ENCODE assay signal across 11 mouse cellular contexts in the genomic region with DNA sequence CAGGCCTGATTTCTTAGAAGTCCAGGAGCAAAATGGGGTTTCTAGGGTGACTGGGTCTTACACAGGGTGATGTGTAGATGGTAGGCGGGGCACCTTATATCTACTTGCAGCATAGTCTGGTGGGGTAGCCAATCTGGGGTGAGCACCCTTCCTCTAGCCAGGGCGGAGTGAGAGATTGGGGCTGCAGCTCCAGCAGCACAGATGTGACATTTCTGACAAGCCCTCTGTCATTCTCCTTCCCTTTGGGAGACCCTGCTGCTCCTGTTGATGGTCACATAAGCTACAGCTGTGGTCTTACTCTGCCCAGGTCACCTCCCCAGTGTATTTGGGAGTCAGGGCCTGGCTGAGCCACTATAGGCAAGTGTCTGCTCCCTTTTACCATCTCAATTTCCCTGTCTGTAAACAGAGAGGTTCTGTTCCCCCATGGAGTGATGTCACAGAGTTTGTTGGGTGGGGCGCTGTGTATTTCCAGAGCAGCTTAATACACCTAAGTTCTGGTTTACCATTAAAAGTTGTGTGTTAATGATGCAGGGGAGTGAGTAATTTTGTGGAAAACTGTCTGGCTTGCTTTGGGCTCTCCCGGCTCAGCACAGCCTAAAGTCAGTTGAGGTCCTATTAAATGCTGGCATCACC. TPM values are rescaled to one million over a fixed set of nuclear protein-coding genes. Genes with fewer than 3 reads are reported as not detected.
DNase-seq lines count a peak whose midpoint lies in the region; ATAC-seq lines count a peak whose summit lies in the region.
"Had no signal": no experiment of that assay in that cellular context is flagged by ENCODE, and none has a peak within 500 bp of the region (broad histone marks: within the 10 kb centered on the region; RNA-seq: fewer than 3 reads in every experiment).

No protein-coding gene starts in this region.

- WGBS in forebrain, embryonic 10.5 days: 92% methylated on average over 4 of the region's 4 CpGs
- WGBS in forebrain, embryonic 14.5 days: 95% methylated on average over 4 of the region's 4 CpGs
- WGBS in limb, embryonic 12.5 days: 86% methylated on average over 4 of the region's 4 CpGs
- 83% methylated on average over 4 of the region's 4 CpGs for WGBS in limb, embryonic 10.5 days
- 51% methylated on average over 4 of the region's 4 CpGs for WGBS in liver, embryonic 16.5 days (ENCODE audit: insufficient replicate concordance)
- 83% methylated on average over 4 of the region's 4 CpGs for WGBS in stomach, embryonic 15.5 days

- H3K9ac ChIP-seq in forebrain, embryonic 14.5 days (ENCODE audit: low read length): no peak overlapping the region
- H3K9ac ChIP-seq in limb, embryonic 12.5 days (replicated peaks): no peak overlapping the region
- peak overlapping the region; percentile 67 for H3K9ac ChIP-seq in liver, embryonic 16.5 days (ENCODE audit: low read depth, low read length)
- H3K9ac ChIP-seq in stomach, embryonic 15.5 days: no peak overlapping the region
- H3K9ac ChIP-seq: embryonic facial prominence, embryonic 12.5 days; neural tube, embryonic 13.5 days had no signal

- H3K27me3 ChIP-seq in forebrain, embryonic 10.5 days (ENCODE audit: poor library complexity, severe bottlenecking): peaks cover 15% of the 10 kb centered on the region
- H3K27me3 ChIP-seq in forebrain, embryonic 14.5 days (replicated peaks; ENCODE audit: control insufficient read depth, insufficient read depth, low read length): no peaks in the 10 kb centered on the region
- no peaks in the 10 kb centered on the region for H3K27me3 ChIP-seq in limb, embryonic 12.5 days
- peaks cover 9% of the 10 kb centered on the region; the same call in 1 of the 2 replicates for H3K27me3 ChIP-seq in limb, embryonic 10.5 days (ENCODE audit: low read depth, poor library complexity, severe bottlenecking)
- H3K27me3 ChIP-seq in liver, embryonic 16.5 days (ENCODE audit: control insufficient read depth, insufficient read depth, low read depth, low read length): no peaks in the 10 kb centered on the region
- H3K27me3 ChIP-seq in stomach, embryonic 15.5 days (replicated peaks): no peaks in the 10 kb centered on the region
- H3K27me3 ChIP-seq: embryonic facial prominence, embryonic 12.5 days; neural tube, embryonic 13.5 days had no signal

- no peaks in the 10 kb centered on the region for H3K36me3 ChIP-seq in forebrain, embryonic 10.5 days (replicated peaks)
- H3K36me3 ChIP-seq in forebrain, embryonic 14.5 days (ENCODE audit: control insufficient read depth, insufficient read depth, low read length): no peaks in the 10 kb centered on the region
- H3K36me3 ChIP-seq in limb, embryonic 12.5 days: no peaks in the 10 kb centered on the region
- H3K36me3 ChIP-seq in limb, embryonic 10.5 days: no peaks in the 10 kb centered on the region
- no peaks in the 10 kb centered on the region for H3K36me3 ChIP-seq in liver, embryonic 16.5 days (ENCODE audit: control insufficient read depth, insufficient read depth)
- H3K36me3 ChIP-seq in stomach, embryonic 15.5 days: no peaks in the 10 kb centered on the region
- H3K36me3 ChIP-seq: embryonic facial prominence, embryonic 12.5 days; midbrain, embryonic 10.5 days; neural tube, embryonic 13.5 days had no signal

- 0 out of 2 replicates have a peak overlapping the region, but pooled peaks have one; percentile 20 for H3K27ac ChIP-seq in forebrain, embryonic 10.5 days
- H3K27ac ChIP-seq in forebrain, embryonic 14.5 days (ENCODE audit: low read depth, low read length): no peak overlapping the region
- 0 out of 2 replicates have a peak overlapping the region, but pooled peaks have one; percentile 45 for H3K27ac ChIP-seq in limb, embryonic 12.5 days
- H3K27ac ChIP-seq in limb, embryonic 10.5 days: no peak overlapping the region; the same call in 1 of the 2 replicates
- peak overlapping the region; percentile 99 for H3K27ac ChIP-seq in liver, embryonic 16.5 days (ENCODE audit: low read length)
- H3K27ac ChIP-seq in stomach, embryonic 15.5 days: 0 out of 2 replicates have a peak overlapping the region, but pooled peaks have one; percentile 13
- H3K27ac ChIP-seq: embryonic facial prominence, embryonic 12.5 days; midbrain, embryonic 10.5 days; neural tube, embryonic 13.5 days had no signal

- H3K4me3 ChIP-seq in forebrain, embryonic 10.5 days: no peak overlapping the region
- H3K4me3 ChIP-seq in forebrain, embryonic 14.5 days (ENCODE audit: low read depth, low read length): no peak overlapping the region
- H3K4me3 ChIP-seq in limb, embryonic 12.5 days (replicated peaks): no peak overlapping the region
- H3K4me3 ChIP-seq in limb, embryonic 10.5 days: no peak overlapping the region
- peak overlapping the region; percentile 51 for H3K4me3 ChIP-seq in liver, embryonic 16.5 days (ENCODE audit: low read depth, low read length)
- H3K4me3 ChIP-seq in stomach, embryonic 15.5 days (replicated peaks): no peak overlapping the region
- H3K4me3 ChIP-seq: embryonic facial prominence, embryonic 12.5 days; midbrain, embryonic 10.5 days; neural tube, embryonic 13.5 days had no signal

- no peak for DNase-seq in forebrain, embryonic 10.5 days (ENCODE audit: extremely low spot score, low spot score)
- DNase-seq in forebrain, embryonic 14.5 days (ENCODE audit: low spot score): no peak
- no peak for DNase-seq in limb, embryonic 10.5 days (ENCODE audit: low spot score)
- no peak for DNase-seq in gastrocnemius, postnatal 4 days (ENCODE audit: low spot score in 2 of 2)
- DNase-seq in frontal cortex, postnatal 36 days (ENCODE audit: low spot score in 2 of 2): no peak

- no peak overlapping the region for H3K4me2 ChIP-seq in forebrain, embryonic 14.5 days (ENCODE audit: low read length)
- H3K4me2 ChIP-seq in limb, embryonic 12.5 days: no peak overlapping the region
- peak overlapping the region; percentile 72 for H3K4me2 ChIP-seq in liver, embryonic 16.5 days (ENCODE audit: low read depth, low read length)
- no peak overlapping the region for H3K4me2 ChIP-seq in stomach, embryonic 15.5 days
- H3K4me2 ChIP-seq: embryonic facial prominence, embryonic 12.5 days; neural tube, embryonic 13.5 days had no signal

- H3K9me3 ChIP-seq in forebrain, embryonic 10.5 days: no peaks in the 10 kb centered on the region
- no peaks in the 10 kb centered on the region for H3K9me3 ChIP-seq in forebrain, embryonic 14.5 days (replicated peaks; ENCODE audit: control insufficient read depth, low read length)
- no peaks in the 10 kb centered on the region for H3K9me3 ChIP-seq in limb, embryonic 12.5 days
- no peaks in the 10 kb centered on the region for H3K9me3 ChIP-seq in limb, embryonic 10.5 days (replicated peaks)
- H3K9me3 ChIP-seq in liver, embryonic 16.5 days (replicated peaks; ENCODE audit: control insufficient read depth, low read length): no peaks in the 10 kb centered on the region
- H3K9me3 ChIP-seq in stomach, embryonic 15.5 days: no peaks in the 10 kb centered on the region
- H3K9me3 ChIP-seq: embryonic facial prominence, embryonic 12.5 days; midbrain, embryonic 10.5 days; neural tube, embryonic 13.5 days had no signal

- H3K4me1 ChIP-seq in forebrain, embryonic 10.5 days: peaks cover 43% of the 10 kb centered on the region
- H3K4me1 ChIP-seq in forebrain, embryonic 14.5 days (ENCODE audit: control insufficient read depth, insufficient read depth, low read length): peaks cover 23% of the 10 kb centered on the region
- H3K4me1 ChIP-seq in limb, embryonic 12.5 days (replicated peaks): peaks cover 86% of the 10 kb centered on the region
- H3K4me1 ChIP-seq in limb, embryonic 10.5 days: peaks cover 60% of the 10 kb centered on the region
- H3K4me1 ChIP-seq in liver, embryonic 16.5 days (ENCODE audit: control insufficient read depth, low read depth, low read length): peaks cover 61% of the 10 kb centered on the region
- 0 out of 2 replicates have a peak, but pooled peaks cover 6% of the 10 kb centered on the region for H3K4me1 ChIP-seq in stomach, embryonic 15.5 days

- ATAC-seq in forebrain, embryonic 14.5 days: no peak
- no peak for ATAC-seq in limb, embryonic 12.5 days (ENCODE audit: insufficient number of reproducible peaks, insufficient read depth, low FRiP score, low TSS enrichment, low read depth)
- peak; percentile 99 for ATAC-seq in liver, embryonic 16.5 days (ENCODE audit: low read depth)
- peak; percentile 94 for ATAC-seq in stomach, embryonic 15.5 days (ENCODE audit: insufficient read depth, low FRiP score, low read depth)

RNA-seq across cellular contexts. Expression of a gene that starts 6.0 kb away (rescaled TPM):
- 31.7 TPM in 2 replicates for polyA plus RNA-seq in forebrain, embryonic 10.5 days (2016; fragmentation: Nextera tagmentation; extraction: Ambion mirVana)
- 33.5 and 37.2 TPM in 2 replicates for polyA plus RNA-seq in forebrain, embryonic 14.5 days (2014; fragmentation: Nextera tagmentation; extraction: Ambion mirVana)
- polyA plus RNA-seq in limb, embryonic 12.5 days (2016; fragmentation: Nextera tagmentation; extraction: Ambion mirVana): 85.5 and 96.5 TPM in 2 replicates
- polyA plus RNA-seq in limb, embryonic 10.5 days (2016; fragmentation: Nextera tagmentation; extraction: Ambion mirVana): 39.0 and 67.2 TPM in 2 replicates
- 85.1 and 89.1 TPM in 2 replicates for polyA plus RNA-seq in liver, embryonic 16.5 days (2015; fragmentation: Nextera tagmentation; extraction: Ambion mirVana)
- polyA plus RNA-seq in stomach, embryonic 15.5 days (2015; fragmentation: Nextera tagmentation; extraction: Ambion mirVana): 32.8 and 41.6 TPM in 2 replicates
- 10 to 100 TPM; 25.5 to 26.4 TPM for total RNA-seq in gastrocnemius, postnatal 4 days (2021)

Comparison
In these comparisons a context has a peak if more than half of its experiments do, and no peak if none do; other contexts are left out.
1. H3K27ac ChIP-seq: peak in forebrain, embryonic 10.5 days (single experiment), limb, embryonic 12.5 days (single experiment), liver, embryonic 16.5 days (single experiment) and stomach, embryonic 15.5 days (single experiment); none in forebrain, embryonic 14.5 days (single experiment) and limb, embryonic 10.5 days (single experiment).
2. ATAC-seq: peak in liver, embryonic 16.5 days (single experiment) and stomach, embryonic 15.5 days (single experiment); none in forebrain, embryonic 14.5 days (single experiment) and limb, embryonic 12.5 days (single experiment).